Mouse (Mus musculus): ENCODE data around the gene Dstyk. TPM values are rescaled to one million over a fixed set of nuclear protein-coding genes. Genes with fewer than 3 reads are reported as not detected.
A peak's percentile ranks its signal among the peaks of the same experiment; 100 is the strongest.

The Dstyk gene
- polyA plus RNA-seq, 1 experiment from 2014 or later: 5.2 TPM

DNA sequence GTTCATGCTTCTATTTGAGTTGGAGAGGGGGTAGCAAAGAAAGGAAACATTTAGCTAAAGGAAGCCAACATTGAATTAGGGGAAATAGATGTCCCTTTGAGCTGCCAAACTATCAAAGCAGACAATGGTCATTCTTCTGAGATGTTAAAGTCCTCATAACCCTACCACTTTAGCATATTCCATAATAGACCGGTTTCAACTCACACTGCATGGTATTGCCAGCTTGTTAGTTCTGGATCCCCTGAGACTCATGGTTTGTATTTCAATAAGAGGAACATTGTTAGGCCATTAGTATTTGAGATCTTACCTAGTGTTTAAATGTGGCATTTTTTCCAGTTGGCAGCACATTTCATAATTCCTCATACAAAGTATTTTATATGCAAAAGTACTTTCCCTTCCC, 19.6 kb downstream of the Dstyk start:
- Histone ChIP-seq H3K27me3 (ENCODE audit: control insufficient read depth, insufficient read depth, low read length) (no peaks in the 10 kb centered on the region), H3K36me3 (ENCODE audit: control insufficient read depth, insufficient read depth, low read length) (peaks cover 14% of the 10 kb centered on the region), H3K4me1 (replicated peaks; ENCODE audit: control insufficient read depth, insufficient read depth) (no peaks in the 10 kb centered on the region), H3K4me2 (replicated peaks; ENCODE audit: low read depth) (no peak overlapping the region), H3K4me3 (ENCODE audit: low read depth, low read length) (no peak overlapping the region), H3K27ac (replicated peaks) (no peak overlapping the region; the same call in 1 of the 2 replicates), H3K9me3 (ENCODE audit: control insufficient read depth, low read length) (no peaks in the 10 kb centered on the region), H3K9ac (ENCODE audit: low read length) (no peak overlapping the region)
- 83% methylated on average over 1 of the region's 1 CpGs for WGBS
- no peak for TF ChIP-seq CTCF (IDR thresholded peaks at IDR 0.05; ENCODE audit: low read depth)
- no peak for TF ChIP-seq EP300 (optimal IDR thresholded peaks at IDR 0.05)
- no peak for DNase-seq (ENCODE audit: low spot score)
- ATAC-seq (ENCODE audit: low FRiP score, low TSS enrichment): no peak

- H3K4me3 ChIP-seq (ENCODE audit: low read depth, low read length): no peak overlapping the region
- H3K4me1 ChIP-seq (replicated peaks; ENCODE audit: control insufficient read depth, insufficient read depth): no peaks in the 10 kb centered on the region
- H3K27me3 ChIP-seq (ENCODE audit: control insufficient read depth, insufficient read depth, low read length): no peaks in the 10 kb centered on the region
- H3K9ac ChIP-seq (ENCODE audit: low read length): no peak overlapping the region
- H3K27ac ChIP-seq (replicated peaks): no peak overlapping the region
- ATAC-seq (ENCODE audit: low FRiP score, low TSS enrichment) (no peak), DNase-seq (ENCODE audit: low spot score) (no peak)
- H3K4me2 ChIP-seq (replicated peaks; ENCODE audit: low read depth): no peak overlapping the region
- TF ChIP-seq EP300 (optimal IDR thresholded peaks at IDR 0.05) (no peak), CTCF (IDR thresholded peaks at IDR 0.05; ENCODE audit: low read depth) (no peak)
- WGBS: 83% methylated on average over 5 of the region's 5 CpGs
- peaks cover 14% of the 10 kb centered on the region for H3K36me3 ChIP-seq (ENCODE audit: control insufficient read depth, insufficient read depth, low read length)
- no peaks in the 10 kb centered on the region for H3K9me3 ChIP-seq (ENCODE audit: control insufficient read depth, low read length)
Measured at GRCm38 (mm10) chr1:132437389-132437788, 20.0 kb downstream of the Dstyk start.

DNA sequence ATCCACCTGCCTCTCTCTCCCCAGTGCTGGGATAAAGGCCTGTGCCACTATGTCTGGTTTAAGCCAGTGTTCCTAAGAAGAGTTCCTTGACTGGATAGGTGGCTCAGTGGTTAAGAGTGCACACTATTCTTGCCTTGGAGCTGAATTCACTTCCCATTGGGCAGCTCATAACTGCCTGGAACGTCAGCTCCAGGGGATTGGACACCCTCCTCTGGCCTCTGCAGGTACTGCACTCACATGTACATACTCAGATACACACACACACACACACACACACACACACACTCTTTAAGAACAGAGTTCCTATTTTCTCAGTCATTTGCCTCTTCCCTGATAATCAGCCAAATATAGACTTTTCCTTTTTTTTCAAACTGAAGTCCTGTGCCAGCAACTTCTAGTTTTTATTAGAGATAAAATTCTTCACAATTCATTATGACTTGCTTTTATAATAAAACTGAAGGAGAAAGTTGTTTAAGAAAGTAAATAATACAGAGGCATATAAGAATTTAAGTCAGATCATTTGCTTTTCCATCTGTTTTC, 23.6 kb downstream of the Dstyk start:
- Histone ChIP-seq H3K9ac (ENCODE audit: low read length) (no peak overlapping the region), H3K4me3 (ENCODE audit: low read depth, low read length) (no peak overlapping the region), H3K9me3 (ENCODE audit: control insufficient read depth, low read length) (no peaks in the 10 kb centered on the region), H3K4me1 (replicated peaks; ENCODE audit: control insufficient read depth, insufficient read depth) (no peaks in the 10 kb centered on the region), H3K4me2 (replicated peaks; ENCODE audit: low read depth) (no peak overlapping the region), H3K27me3 (ENCODE audit: control insufficient read depth, insufficient read depth, low read length) (no peaks in the 10 kb centered on the region), H3K36me3 (ENCODE audit: control insufficient read depth, insufficient read depth, low read length) (peaks cover 10% of the 10 kb centered on the region), H3K27ac (replicated peaks) (no peak overlapping the region)
- DNase-seq (ENCODE audit: low spot score) (no peak), ATAC-seq (ENCODE audit: low FRiP score, low TSS enrichment) (no peak)
- WGBS: 61% methylated on average over 1 of the region's 1 CpGs
- TF ChIP-seq EP300 (optimal IDR thresholded peaks at IDR 0.05) (no peak), CTCF (IDR thresholded peaks at IDR 0.05; ENCODE audit: low read depth) (peak; percentile 34)

DNA sequence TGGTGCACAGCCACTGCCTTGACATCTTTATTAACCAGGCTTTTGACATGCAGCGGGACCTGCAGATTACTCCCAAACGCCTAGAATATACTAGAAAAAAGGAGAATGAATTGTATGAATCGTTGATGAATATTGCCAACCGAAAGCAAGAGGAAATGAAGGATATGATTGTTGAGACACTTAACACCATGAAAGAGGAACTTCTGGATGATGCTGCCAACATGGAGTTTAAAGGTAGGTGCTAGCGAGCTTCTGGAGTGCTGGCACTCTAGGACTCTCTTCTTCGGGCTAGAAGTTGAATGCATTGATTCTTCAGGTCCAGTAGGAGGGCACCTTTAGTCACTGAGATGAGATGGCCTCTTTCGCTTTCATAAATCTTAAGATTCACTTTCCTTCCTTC, 32.4 kb downstream of the Dstyk start:
- TF ChIP-seq EP300 (optimal IDR thresholded peaks at IDR 0.05) (no peak), CTCF (IDR thresholded peaks at IDR 0.05; ENCODE audit: low read depth) (no peak)
- peaks cover 10% of the 10 kb centered on the region; the same call in 1 of the 2 replicates for H3K36me3 ChIP-seq (ENCODE audit: control insufficient read depth, insufficient read depth, low read length)
- H3K27me3 ChIP-seq (ENCODE audit: control insufficient read depth, insufficient read depth, low read length): no peaks in the 10 kb centered on the region
- 90% methylated on average over 7 of the region's 7 CpGs for WGBS
- H3K4me2 ChIP-seq (replicated peaks; ENCODE audit: low read depth): no peak overlapping the region
- H3K27ac ChIP-seq (replicated peaks): no peak overlapping the region
- no peaks in the 10 kb centered on the region for H3K9me3 ChIP-seq (ENCODE audit: control insufficient read depth, low read length)
- no peaks in the 10 kb centered on the region for H3K4me1 ChIP-seq (replicated peaks; ENCODE audit: control insufficient read depth, insufficient read depth)
- H3K4me3 ChIP-seq (ENCODE audit: low read depth, low read length): no peak overlapping the region
- ATAC-seq (ENCODE audit: low FRiP score, low TSS enrichment): no peak
- no peak for DNase-seq (ENCODE audit: low spot score)
- no peak overlapping the region for H3K9ac ChIP-seq (ENCODE audit: low read length)

DNA sequence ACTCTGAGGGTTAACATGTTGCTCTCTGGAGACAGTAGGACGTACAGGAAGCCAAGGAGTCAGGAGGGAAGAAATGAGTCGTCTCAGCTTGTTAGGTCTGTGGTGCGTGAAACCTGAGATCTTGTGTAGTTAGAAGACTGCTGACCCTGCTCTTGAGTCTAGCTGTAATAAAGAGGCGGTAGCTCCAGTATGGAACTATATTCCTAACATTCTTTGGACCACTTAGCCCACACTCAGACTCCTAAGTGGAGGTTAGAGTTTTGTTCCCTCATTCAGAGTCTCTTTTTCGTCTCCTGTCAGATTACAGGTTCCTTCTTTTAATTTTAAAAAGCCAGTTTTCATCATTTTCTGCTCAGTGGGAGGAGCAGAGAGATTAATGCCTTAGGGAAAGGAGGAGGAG, 47.3 kb downstream of the Dstyk start:
- Histone ChIP-seq H3K4me3 (ENCODE audit: low read depth, low read length) (no peak overlapping the region), H3K4me1 (replicated peaks; ENCODE audit: control insufficient read depth, insufficient read depth) (no peaks in the 10 kb centered on the region), H3K27ac (replicated peaks) (no peak overlapping the region), H3K9me3 (ENCODE audit: control insufficient read depth, low read length) (no peaks in the 10 kb centered on the region), H3K9ac (ENCODE audit: low read length) (no peak overlapping the region), H3K4me2 (replicated peaks; ENCODE audit: low read depth) (no peak overlapping the region), H3K27me3 (ENCODE audit: control insufficient read depth, insufficient read depth, low read length) (no peaks in the 10 kb centered on the region), H3K36me3 (ENCODE audit: control insufficient read depth, insufficient read depth, low read length) (peaks cover 6% of the 10 kb centered on the region; the same call in 1 of the 2 replicates)
- WGBS: 80% methylated on average over 5 of the region's 5 CpGs
- DNase-seq (ENCODE audit: low spot score) (no peak), ATAC-seq (ENCODE audit: low FRiP score, low TSS enrichment) (no peak)
- TF ChIP-seq EP300 (optimal IDR thresholded peaks at IDR 0.05): no peak
- TF ChIP-seq CTCF (IDR thresholded peaks at IDR 0.05; ENCODE audit: low read depth): no peak

DNA sequence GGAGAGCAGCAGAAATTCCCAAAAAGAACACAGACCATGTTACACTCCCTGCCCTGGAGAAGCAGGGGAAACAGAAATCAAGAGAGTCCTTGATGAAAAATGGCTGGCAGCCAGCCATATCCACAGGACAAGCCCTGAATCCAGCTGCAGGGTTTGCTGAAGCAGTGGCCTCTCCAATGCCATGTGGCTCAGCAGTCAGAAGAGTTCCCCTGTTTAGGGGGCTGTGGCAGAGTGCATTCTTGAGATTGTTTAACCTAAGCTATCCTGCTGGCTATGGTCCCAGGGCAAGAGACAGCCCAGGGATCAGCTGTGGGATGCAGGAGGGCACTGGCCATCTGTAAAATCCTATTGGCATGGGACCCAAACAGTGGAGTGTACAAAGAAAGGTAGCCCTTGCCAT, 51.6 kb downstream of the Dstyk start:
- Histone ChIP-seq H3K27me3 (ENCODE audit: control insufficient read depth, insufficient read depth, low read length) (no peaks in the 10 kb centered on the region), H3K36me3 (ENCODE audit: control insufficient read depth, insufficient read depth, low read length) (peaks cover 3% of the 10 kb centered on the region; the same call in 1 of the 2 replicates), H3K9ac (ENCODE audit: low read length) (no peak overlapping the region), H3K4me3 (ENCODE audit: low read depth, low read length) (no peak overlapping the region), H3K4me1 (replicated peaks; ENCODE audit: control insufficient read depth, insufficient read depth) (no peaks in the 10 kb centered on the region), H3K4me2 (replicated peaks; ENCODE audit: low read depth) (no peak overlapping the region), H3K27ac (replicated peaks) (no peak overlapping the region), H3K9me3 (ENCODE audit: control insufficient read depth, low read length) (no peaks in the 10 kb centered on the region)
- TF ChIP-seq EP300 (optimal IDR thresholded peaks at IDR 0.05) (no peak), CTCF (IDR thresholded peaks at IDR 0.05; ENCODE audit: low read depth) (no peak)
- no peak for ATAC-seq (ENCODE audit: low FRiP score, low TSS enrichment)
- no peak for DNase-seq (ENCODE audit: low spot score)

Measured in stomach, postnatal 0 days (tissue).